Mouse (Mus musculus) ES-Bruce4 (cell line): Measurements from ENCODE around the gene Sh3d19. TPM values are rescaled to one million over a fixed set of nuclear protein-coding genes. Genes with fewer than 3 reads are reported as not detected.

Source experiments
- H3K27ac ChIP-seq: 2 replicates; pipeline ENCODE4 v1.5.1; 2012; ENCODE audit warnings: low read length, inconsistent platforms; ENCODE audit not compliant: insufficient read depth
- H3K27me3 ChIP-seq: 2 replicates; pipeline ENCODE4 v1.6.1; 2012; ENCODE audit warnings: mild to moderate bottlenecking, low read length, inconsistent platforms; ENCODE audit not compliant: control insufficient read depth, poor library complexity, insufficient read depth, severe bottlenecking
- H3K36me3 ChIP-seq: 2 replicates; pipeline ENCODE4 v1.6.1; 2012; ENCODE audit warnings: inconsistent platforms, mild to moderate bottlenecking, low read length, moderate library complexity; ENCODE audit not compliant: control insufficient read depth, poor library complexity, insufficient read depth, severe bottlenecking
- H3K4me1 ChIP-seq: one replicate; pipeline ENCODE4 v1.8.1; 2011; ENCODE audit warnings: low read length; ENCODE audit not compliant: control insufficient read depth, insufficient read depth
- H3K4me3 ChIP-seq: 2 replicates; pipeline ENCODE4 v1.5.1; 2011; ENCODE audit warnings: low read depth, mild to moderate bottlenecking, low read length
- H3K9ac ChIP-seq: 2 replicates; pipeline ENCODE4 v1.6.1; 2012; ENCODE audit warnings: low read depth, mild to moderate bottlenecking, inconsistent platforms; ENCODE audit not compliant: poor library complexity, severe bottlenecking
- H3K9me3 ChIP-seq: replicated peaks from 2 replicates; pipeline ENCODE4 v1.6.1; 2012; ENCODE audit warnings: mild to moderate bottlenecking, low read length, inconsistent platforms; ENCODE audit not compliant: control insufficient read depth, poor library complexity, insufficient read depth, severe bottlenecking
- CTCF ChIP-seq: IDR thresholded peaks from one replicate; pipeline ENCODE4 v1.8.1; 2011; ENCODE audit warnings: low read depth, low read length
- EP300 ChIP-seq: IDR thresholded peaks from 2 replicates; pipeline ENCODE4 v1.6.1; 2011; ENCODE audit warnings: low read depth, low read length; ENCODE audit not compliant: insufficient read depth
- POLR2A ChIP-seq: IDR thresholded peaks from one replicate; pipeline ENCODE4 v1.8.1; 2011; ENCODE audit warnings: low read length; ENCODE audit not compliant: insufficient read depth
- polyA plus RNA-seq: library from polyadenylated mRNA; stranded (reverse); fragments of >200 nt; gene quantifications from 2 replicates; pipeline ENCODE4 v1.2.4, GENCODE M21; 2011; ENCODE audit warnings: low read depth; ENCODE audit not compliant: missing spikeins, insufficient read depth, insufficient read length

Gene Sh3d19
- polyA plus RNA-seq, 1 experiment = 46.6 TPM

DNA sequence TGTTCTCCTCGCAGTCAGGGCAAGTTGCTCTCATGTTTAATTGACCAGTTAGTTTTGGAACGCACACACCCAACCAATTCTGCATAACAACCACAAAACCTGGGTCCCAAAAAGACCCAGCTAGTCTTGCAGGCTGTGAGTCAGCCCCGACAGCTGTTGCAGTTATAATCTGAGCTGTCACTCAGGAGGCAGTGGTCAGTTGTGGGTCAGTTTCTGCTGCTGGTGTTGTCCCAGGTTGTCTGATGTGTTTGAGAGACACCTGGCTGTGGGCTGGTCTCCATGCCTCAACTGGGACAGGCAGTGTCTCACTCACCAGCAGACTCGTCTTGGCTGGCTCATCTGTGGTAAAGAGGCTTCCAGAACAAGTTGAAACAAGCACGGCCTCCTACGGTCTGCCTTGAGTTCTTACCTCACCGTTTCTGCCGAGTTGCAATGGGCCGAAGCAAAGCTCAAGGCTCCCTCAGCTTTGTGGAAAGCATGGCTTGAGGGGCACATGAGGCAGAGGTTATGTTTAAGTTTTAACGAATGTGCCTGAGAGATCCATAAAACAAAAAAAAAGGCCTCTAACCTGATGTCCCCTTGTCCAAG is 18.1 kb upstream of the Sh3d19 start:
- TF ChIP-seq EP300 = no peak
- TF ChIP-seq POLR2A = no peak
- TF ChIP-seq CTCF = no peak
- no peaks in the 10 kb centered on the region for H3K27me3 ChIP-seq
- H3K36me3 ChIP-seq = no peaks in the 10 kb centered on the region
- no peak overlapping the region for H3K4me3 ChIP-seq
- H3K27ac ChIP-seq = no peak overlapping the region
- no peak overlapping the region for H3K9ac ChIP-seq
- no peaks in the 10 kb centered on the region for H3K4me1 ChIP-seq
- no peaks in the 10 kb centered on the region for H3K9me3 ChIP-seq

DNA sequence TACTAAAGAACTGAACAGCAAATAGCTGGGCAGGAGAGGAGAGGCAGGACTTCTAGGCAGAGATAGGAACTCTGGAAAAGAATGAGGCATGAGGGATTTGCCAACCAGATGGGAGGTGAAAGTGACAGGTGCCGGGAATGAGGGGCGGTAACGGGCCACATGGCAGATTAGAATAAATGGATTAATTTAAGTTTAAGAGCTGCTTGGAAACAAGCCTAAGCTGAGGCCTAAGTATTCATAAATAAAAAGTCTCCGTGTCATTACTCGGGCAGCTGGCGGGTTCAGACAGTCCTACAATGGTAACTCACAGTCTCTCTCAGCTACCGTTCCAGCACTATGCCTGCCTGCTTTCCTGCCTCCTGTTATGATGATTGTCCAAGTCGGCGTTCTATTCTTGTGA is 15.6 kb upstream of the Sh3d19 start:
- H3K4me3 ChIP-seq = no peak overlapping the region
- TF ChIP-seq EP300 = no peak
- TF ChIP-seq POLR2A = no peak
- no peak for TF ChIP-seq CTCF
- no peak overlapping the region for H3K27ac ChIP-seq
- no peak overlapping the region for H3K9ac ChIP-seq
- no peaks in the 10 kb centered on the region for H3K4me1 ChIP-seq
- no peaks in the 10 kb centered on the region for H3K36me3 ChIP-seq
- H3K9me3 ChIP-seq = no peaks in the 10 kb centered on the region
- H3K27me3 ChIP-seq = no peaks in the 10 kb centered on the region

GRCm38 (mm10) chr3:85955704-85956103 is 15.2 kb upstream of the Sh3d19 start:
- H3K36me3 ChIP-seq = no peaks in the 10 kb centered on the region
- no peak overlapping the region for H3K27ac ChIP-seq
- H3K4me3 ChIP-seq = no peak overlapping the region
- TF ChIP-seq CTCF (no peak), EP300 (no peak), POLR2A (no peak)
- no peaks in the 10 kb centered on the region for H3K9me3 ChIP-seq
- no peaks in the 10 kb centered on the region for H3K4me1 ChIP-seq
- no peaks in the 10 kb centered on the region for H3K27me3 ChIP-seq
- no peak overlapping the region for H3K9ac ChIP-seq

DNA sequence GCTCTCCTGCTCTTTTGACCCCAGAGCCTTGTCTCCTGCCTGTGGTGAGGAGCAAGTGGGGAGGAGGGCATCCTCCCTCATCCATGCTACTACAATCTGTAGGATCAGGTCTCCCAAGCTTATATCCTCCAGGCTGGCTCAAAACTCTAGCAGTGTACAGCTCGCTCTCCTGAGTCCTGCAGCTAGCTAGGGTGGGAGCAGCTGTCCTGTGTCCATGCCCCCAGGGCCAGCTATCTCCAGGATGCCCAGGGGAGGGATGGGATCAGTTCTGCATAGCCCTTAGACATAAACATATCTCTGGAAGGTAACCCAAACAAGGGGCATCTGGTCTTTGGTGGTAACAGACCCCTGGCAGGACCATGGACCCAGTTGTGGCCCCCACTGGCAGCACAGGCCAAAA is 11.2 kb upstream of the Sh3d19 start:
- H3K9ac ChIP-seq = no peak overlapping the region
- peaks cover 4% of the 10 kb centered on the region for H3K9me3 ChIP-seq
- no peaks in the 10 kb centered on the region for H3K4me1 ChIP-seq
- no peaks in the 10 kb centered on the region for H3K27me3 ChIP-seq
- no peaks in the 10 kb centered on the region for H3K36me3 ChIP-seq
- H3K27ac ChIP-seq = no peak overlapping the region
- TF ChIP-seq POLR2A (no peak), CTCF (no peak), EP300 (no peak)
- H3K4me3 ChIP-seq = no peak overlapping the region

- H3K9ac ChIP-seq = no peak overlapping the region
- no peak overlapping the region for H3K27ac ChIP-seq
- TF ChIP-seq POLR2A (no peak), CTCF (no peak), EP300 (no peak)
- no peak overlapping the region for H3K4me3 ChIP-seq
- H3K9me3 ChIP-seq = peaks cover 4% of the 10 kb centered on the region
- no peaks in the 10 kb centered on the region for H3K27me3 ChIP-seq
- H3K4me1 ChIP-seq = no peaks in the 10 kb centered on the region
- H3K36me3 ChIP-seq = no peaks in the 10 kb centered on the region
Measured at GRCm38 (mm10) chr3:85961134-85961533, 9.8 kb upstream of the Sh3d19 start.

GRCm38 (mm10) chr3:85965479-85965878 is 5.4 kb upstream of the Sh3d19 start:
- no peaks in the 10 kb centered on the region for H3K36me3 ChIP-seq
- H3K27ac ChIP-seq = no peak overlapping the region
- no peak overlapping the region for H3K4me3 ChIP-seq
- H3K9ac ChIP-seq = no peak overlapping the region
- H3K27me3 ChIP-seq = no peaks in the 10 kb centered on the region; the same call in 1 of the 2 replicates
- H3K4me1 ChIP-seq = no peaks in the 10 kb centered on the region
- TF ChIP-seq EP300 (no peak), POLR2A (no peak), CTCF (no peak)
- peaks cover 4% of the 10 kb centered on the region for H3K9me3 ChIP-seq
